Mouse (Mus musculus): Measurements from ENCODE around the gene Gm20388.

- TF ChIP-seq POLR2A (IDR thresholded peaks at IDR 0.05; ENCODE audit: low read depth, low read length) (no peak), CTCF (conservative IDR thresholded peaks at IDR 0.05; ENCODE audit: insufficient read depth, insufficient read length, low read depth, low read length) (no peak)
These were observed 775.4 kb downstream of the Gm20388 start for GRCm38 (mm10) chr8:120686051-120686450.

Measured in kidney, adult 2 months (tissue).